Mouse (Mus musculus) adrenal gland, postnatal 10 days (tissue): Measurements from ENCODE around the gene Ndnf. TPM values are rescaled to one million over a fixed set of nuclear protein-coding genes. Genes with fewer than 3 reads are reported as not detected.

Experiments
- DNase-seq: peaks from one replicate; pipeline ENCODE4 v3.0.0; 2021; ENCODE audit warnings: mixed read lengths
- total RNA-seq, 2 experiments: library from RNA; stranded (reverse); gene quantifications; 2 replicates each; pipeline ENCODE4 v1.2.3; 2021

Gene Ndnf
- total RNA-seq, 2 experiments from 2014 or later = 3.3 to 3.9 TPM

- no peak for DNase-seq
Measured at GRCm38 (mm10) chr6:65758214-65758613, 86.8 kb downstream of the Ndnf start.

GRCm38 (mm10) chr6:65759174-65759573, 87.8 kb downstream of the Ndnf start:
- no peak for DNase-seq

GRCm38 (mm10) chr6:65760073-65760472, 88.7 kb downstream of the Ndnf start:
- no peak for DNase-seq

Other genes starting within 250 kb of the Ndnf start
- under 1 TPM; 0.09 to 0.61 TPM for gene Tnip3, start 146.3 kb upstream of the Ndnf start, total RNA-seq
- gene Prdm5, start 107.4 kb downstream of the Ndnf start, total RNA-seq = 10 to 100 TPM in 1 of 2 experiments, 1 to 10 TPM in 1; 9.9 to 16.2 TPM